Mouse (Mus musculus): ENCODE data around the gene March6. TPM values are rescaled to one million over a fixed set of nuclear protein-coding genes. Genes with fewer than 3 reads are reported as not detected.

March6 gene
- polyA plus RNA-seq, 1 experiment = 23.7 TPM

DNA sequence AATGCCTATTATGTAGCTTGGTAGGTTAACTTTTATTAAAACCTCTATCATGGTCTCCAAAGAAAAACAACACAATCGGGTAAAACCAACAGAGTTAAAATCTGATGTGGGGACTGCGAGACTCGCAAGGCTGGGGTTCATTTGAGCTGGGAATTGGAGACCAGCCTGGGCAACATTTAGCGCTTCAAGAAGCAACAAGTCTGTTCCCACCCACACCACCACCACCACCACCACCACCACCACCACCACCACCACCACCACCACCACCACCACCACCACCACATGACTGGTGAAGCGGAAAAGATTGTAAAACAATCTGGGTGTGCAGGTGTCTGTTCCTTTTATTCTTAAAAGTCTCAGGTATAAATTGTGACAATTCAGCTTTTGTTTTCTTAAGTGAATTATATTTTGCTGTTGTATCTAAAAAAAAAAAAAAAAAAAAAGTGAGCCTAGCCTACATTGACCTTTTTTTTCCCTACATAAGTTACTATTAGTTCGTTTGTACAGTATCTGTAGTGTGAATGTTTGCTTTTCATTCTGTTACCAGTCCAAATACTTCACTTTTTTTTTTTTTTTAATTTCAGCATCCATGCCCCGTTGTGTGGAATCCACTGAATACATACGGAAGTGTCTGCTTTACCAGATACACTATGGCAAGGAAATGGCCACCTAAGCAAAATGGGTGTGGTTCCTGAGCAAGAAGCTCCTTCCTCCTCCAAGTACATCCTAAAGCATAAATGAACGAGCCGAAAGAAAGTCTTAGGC, 76.6 kb downstream of the March6 start:
- DNase-seq (ENCODE audit: low read depth) = no peak

- no peak for DNase-seq (ENCODE audit: low read depth)
These were observed 77.5 kb downstream of the March6 start, which contains the start of gene Ropn1l for GRCm38 (mm10) chr15:31453098-31453916. Ropn1l (minus strand) TSS chr15:31453737.

DNA sequence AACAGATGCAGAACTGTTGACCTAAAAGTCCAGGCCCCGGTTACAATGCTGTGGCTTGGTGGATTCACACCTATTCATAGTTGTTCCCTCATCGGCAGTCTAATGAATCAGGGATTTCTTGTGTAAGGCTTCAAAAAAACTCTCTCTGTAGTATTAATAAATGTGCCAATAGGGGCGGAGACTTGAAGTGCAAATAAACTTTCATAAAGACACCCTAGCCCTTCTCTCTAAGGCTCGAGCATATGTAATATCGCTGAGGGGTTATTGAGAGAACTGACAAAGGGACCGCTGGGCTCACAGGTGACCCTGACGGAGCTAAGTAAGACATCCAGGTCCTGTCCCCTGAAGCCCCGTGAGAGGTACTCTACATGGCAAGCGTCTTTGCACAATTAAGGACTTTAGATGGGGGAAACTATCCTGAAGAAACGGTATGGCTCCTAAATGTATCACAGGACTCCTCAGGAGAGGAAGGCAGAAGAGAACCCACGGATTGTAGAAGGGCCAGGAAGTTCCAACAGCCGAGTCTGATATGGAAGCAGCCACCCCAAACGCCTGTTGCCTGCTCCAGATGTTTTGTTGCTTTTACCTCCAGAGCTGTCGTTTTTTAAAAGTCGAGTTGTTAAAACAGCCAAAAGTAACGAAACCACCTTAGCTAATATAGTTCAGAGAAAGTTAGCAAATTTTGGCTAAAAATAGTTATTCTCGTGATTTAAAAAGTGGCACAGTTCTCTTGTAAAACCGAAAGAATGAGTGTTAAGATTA, 78.3 kb downstream of the March6 start:
- DNase-seq (ENCODE audit: low read depth) = no peak

- DNase-seq (ENCODE audit: low read depth) = no peak
These were observed 81.1 kb downstream of the March6 start for GRCm38 (mm10) chr15:31449772-31450171.

DNA sequence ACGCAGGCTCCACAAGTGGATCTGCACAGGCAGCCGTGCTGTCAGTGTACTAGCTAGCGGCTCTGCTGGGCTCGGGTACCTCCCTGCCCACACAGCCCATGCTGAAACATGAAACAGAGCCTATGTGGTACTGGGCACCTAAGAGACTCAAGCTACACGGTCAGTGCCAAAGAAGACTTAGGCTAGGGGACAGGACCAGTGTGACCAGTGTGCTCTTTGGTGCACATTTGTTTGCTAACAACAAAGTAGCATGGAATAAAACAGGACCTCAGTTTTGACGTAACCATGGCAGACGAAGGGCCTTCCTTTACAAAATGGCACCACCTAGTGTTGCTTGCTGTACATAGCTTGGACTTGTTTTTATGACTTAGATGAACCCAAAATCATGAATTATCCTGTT, 83.7 kb downstream of the March6 start:
- DNase-seq (ENCODE audit: low read depth) = no peak

- no peak for DNase-seq (ENCODE audit: low read depth)
These were observed 88.2 kb downstream of the March6 start for GRCm38 (mm10) chr15:31442698-31443097.

- DNase-seq (ENCODE audit: low read depth) = no peak
These were observed 88.9 kb downstream of the March6 start for GRCm38 (mm10) chr15:31441996-31442395.

- DNase-seq (ENCODE audit: low read depth) = no peak
These were observed 94.0 kb downstream of the March6 start for GRCm38 (mm10) chr15:31436811-31437210.

- no peak for DNase-seq (ENCODE audit: low read depth)
These were observed 94.8 kb downstream of the March6 start for GRCm38 (mm10) chr15:31436083-31436482.

DNA sequence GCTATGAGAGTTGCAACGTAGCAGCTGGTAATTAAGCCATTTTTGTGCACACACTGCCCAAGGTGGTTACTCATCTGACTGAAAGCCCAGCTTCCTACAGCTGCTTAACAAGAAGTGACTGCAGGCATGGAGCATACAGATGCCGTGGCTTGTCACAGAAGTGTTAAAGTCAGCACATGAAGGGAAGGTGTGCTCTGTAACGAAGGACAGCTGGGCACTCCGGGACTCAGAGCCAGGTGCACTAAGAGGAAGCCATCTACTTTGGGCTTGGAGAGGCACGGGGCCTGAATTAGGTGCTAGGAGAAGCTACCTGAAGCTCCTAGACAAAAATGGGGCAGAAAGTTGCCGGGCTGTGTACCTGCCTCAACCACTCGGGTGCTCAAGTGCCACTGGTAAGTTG, 97.1 kb downstream of the March6 start:
- DNase-seq (ENCODE audit: low read depth) = no peak

DNA sequence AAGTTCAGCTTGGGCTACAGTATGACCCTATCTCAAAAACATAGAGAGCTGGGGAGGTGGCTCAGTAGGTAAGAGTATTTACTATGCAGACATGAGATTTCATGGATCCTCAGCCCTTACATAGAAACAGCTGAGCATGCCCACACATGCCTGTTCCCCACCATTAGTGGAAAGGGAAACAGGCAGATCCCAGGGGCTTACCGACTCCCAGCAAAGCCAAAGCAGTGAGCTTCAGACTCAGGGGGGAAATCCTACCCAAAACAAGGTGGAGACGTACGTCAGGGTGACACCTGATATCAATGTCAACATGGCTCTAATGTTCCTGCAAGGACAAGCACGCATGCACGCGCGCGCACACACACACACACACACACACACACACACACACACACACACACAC, 99.0 kb downstream of the March6 start:
- DNase-seq (ENCODE audit: low read depth) = no peak

- DNase-seq (ENCODE audit: low read depth) = no peak
These were observed 100.8 kb downstream of the March6 start for GRCm38 (mm10) chr15:31430014-31430413.

DNA sequence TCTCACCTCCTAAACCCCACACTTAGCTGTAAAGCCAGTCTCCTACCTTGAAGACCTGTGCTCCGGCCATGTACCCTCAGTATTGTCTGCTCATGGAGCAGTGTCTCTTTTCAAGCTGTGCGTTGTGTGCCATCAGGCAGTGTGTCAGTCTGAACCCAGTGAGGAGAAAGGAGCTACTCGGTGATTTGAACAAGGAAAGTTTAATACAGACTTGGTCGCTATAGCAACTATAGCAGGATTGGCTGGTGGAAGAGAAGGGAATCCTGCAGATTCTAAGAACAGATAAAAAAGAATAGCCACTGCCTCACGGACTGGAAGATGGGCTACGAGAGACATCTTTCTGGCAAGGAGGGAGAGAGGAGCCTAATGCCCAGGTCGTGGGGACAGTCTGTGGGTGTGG, 101.4 kb downstream of the March6 start:
- no peak for DNase-seq (ENCODE audit: low read depth)

- no peak for DNase-seq (ENCODE audit: low read depth)
These were observed 102.3 kb downstream of the March6 start for GRCm38 (mm10) chr15:31428571-31428970.

DNA sequence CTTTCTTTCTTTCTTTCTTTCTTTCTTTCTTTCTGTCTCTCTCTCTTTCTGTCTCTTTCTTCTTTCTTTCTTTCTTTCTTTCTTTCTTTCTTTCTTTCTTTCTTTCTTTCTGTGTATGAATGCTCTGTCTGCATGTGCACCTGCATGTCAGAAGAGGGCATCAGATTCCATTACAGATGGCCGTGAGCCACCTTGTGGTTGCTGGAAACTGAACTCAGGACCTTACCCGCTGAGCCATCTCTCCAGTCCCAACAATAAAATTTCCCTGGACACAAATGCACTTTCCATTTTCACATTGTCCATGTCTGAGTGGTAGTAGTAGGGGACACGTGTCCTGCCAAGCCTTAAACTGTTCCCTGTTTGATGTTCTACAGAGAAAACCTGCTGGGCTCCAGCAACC, 103.5 kb downstream of the March6 start:
- no peak for DNase-seq (ENCODE audit: low read depth)

DNA sequence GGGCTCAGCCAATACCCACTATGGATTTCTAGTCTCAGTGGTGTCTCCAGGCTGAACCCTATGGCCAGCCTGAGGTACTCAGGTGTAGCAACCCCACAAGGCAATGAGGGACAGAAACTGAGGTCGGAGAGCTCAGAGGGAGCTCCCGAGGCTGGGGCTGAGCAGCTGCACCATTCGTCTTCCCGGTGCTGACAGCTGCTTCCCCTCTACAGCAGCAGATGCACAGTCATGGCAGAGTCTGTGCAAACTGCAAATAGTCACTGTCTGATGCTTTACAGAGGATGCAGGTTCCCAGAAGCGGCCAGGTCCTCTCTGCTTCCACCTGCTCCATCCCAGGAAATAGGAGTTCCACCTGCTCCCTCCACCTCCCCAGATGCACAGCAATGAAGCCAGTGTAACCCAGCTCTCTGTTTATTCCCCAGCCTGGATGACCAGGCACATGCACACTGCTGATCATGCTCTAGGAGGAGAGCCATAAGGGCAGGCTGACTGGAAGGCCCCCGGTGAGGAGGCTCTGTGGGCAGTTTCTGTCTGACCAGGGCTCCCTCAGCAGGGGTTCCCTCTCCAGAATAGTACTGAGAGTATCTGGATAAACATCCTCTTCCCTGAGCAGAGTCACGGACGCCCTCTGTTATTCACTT, 104.7 kb downstream of the March6 start:
- no peak for DNase-seq (ENCODE audit: low read depth)

DNA sequence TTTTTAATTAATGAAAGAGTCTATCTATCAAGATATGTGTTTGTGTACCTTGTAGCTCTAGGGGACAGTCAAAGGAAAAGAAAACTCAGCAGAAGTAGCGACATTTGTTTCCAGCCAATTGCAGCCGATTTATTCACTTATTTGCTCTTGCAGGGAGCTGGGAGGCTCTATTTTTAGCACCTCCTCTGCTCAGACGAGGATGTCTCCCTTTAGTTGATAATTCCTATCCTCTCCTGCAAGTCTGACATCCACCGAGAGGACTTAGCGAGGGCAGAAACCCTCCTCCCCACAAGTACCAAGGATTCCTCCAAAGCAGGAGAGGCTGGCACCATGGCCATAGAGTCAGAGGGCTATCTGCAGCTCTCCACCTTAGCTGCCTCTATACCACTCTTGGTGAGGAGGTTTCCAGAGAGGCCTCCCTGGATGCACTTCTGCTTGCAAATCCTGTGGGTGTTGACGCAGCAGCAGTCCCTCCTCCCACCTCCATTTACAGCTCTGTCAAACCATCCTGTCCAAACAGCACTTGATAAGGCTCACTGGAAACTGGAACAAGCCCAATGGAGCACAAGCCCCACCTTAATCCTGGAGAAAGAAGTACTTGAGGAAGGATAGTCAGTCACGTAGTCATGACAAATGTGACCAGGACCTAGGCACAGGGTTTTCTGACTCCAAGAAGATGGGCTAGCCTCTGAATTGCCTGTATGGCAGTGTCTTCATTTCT, 108.0 kb downstream of the March6 start:
- DNase-seq (ENCODE audit: low read depth) = no peak

GRCm38 (mm10) chr15:31419037-31419436, 111.8 kb downstream of the March6 start:
- DNase-seq (ENCODE audit: low read depth) = no peak

DNA sequence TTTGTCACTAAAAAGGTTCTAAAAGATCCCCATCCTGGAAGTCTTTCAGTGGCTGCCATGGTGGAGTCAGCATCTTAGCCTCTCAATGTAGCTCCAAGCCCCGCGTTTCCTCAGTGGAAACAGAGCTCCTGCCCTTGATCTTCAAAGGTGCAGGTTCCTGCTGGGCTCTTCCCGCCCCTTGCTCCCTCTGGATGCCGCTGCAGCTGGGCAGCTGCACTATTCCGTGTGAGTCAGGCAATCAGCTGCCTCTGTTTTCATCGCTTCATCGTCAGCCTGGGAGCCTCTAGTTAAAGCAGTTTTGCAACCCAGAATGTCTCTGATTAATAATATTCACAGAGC, 112.2 kb downstream of the March6 start:
- no peak for DNase-seq (ENCODE audit: low read depth)

DNA sequence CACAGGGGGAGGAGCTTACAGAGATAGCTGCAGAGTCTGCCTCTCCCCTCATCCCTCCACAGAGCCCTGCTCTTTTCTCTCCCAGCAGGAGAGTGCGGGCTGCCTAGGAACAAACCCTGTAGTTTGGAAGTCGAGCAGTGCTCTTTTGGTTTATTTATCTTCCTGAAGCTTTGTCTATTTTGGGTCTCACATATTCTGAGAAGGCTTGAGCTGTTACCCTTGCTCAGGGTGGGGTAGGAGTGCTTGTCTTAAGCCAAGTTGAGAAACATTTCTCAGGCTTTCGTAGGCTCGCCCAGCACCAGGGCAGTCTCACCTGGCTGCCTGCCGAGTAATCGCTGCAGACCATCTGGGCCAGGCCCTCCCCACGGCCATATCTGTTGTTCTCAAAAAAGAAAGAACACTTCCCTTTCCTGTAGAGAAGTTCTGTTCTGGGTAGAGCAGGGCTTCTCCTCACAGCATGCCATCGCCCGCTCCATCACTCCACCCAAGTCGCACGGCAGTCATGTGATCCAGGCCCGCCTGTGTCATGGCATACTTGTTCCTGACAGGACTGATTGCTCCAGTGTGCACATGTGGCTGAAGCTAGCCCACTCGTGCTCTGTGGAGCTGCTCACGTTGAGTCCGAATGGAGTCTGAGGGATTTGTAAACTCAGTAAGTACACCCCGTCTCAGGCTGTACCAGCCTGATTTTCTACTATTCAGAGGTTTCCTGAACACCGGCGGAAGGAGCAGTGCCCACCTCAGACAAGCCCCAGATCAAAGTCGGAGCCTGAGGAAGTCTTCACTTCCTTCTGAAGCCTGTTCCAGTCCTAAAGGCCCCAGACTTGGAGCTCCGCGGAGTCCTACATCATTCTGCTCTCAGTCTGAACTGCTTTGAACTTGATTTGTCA, 112.8 kb downstream of the March6 start:
- DNase-seq (ENCODE audit: low read depth) = no peak
